Mouse (Mus musculus) 3134 (cell line): ENCODE measurements around the gene Myl12a.

Experiments used
- DNase-seq: peaks from one replicate; pipeline ENCODE4 v3.0.0-alpha.2; 2011; ENCODE audit warnings: low spot score; ENCODE audit not compliant: insufficient read length; ENCODE audit errors: extremely low read depth

Myl12a gene

DNA sequence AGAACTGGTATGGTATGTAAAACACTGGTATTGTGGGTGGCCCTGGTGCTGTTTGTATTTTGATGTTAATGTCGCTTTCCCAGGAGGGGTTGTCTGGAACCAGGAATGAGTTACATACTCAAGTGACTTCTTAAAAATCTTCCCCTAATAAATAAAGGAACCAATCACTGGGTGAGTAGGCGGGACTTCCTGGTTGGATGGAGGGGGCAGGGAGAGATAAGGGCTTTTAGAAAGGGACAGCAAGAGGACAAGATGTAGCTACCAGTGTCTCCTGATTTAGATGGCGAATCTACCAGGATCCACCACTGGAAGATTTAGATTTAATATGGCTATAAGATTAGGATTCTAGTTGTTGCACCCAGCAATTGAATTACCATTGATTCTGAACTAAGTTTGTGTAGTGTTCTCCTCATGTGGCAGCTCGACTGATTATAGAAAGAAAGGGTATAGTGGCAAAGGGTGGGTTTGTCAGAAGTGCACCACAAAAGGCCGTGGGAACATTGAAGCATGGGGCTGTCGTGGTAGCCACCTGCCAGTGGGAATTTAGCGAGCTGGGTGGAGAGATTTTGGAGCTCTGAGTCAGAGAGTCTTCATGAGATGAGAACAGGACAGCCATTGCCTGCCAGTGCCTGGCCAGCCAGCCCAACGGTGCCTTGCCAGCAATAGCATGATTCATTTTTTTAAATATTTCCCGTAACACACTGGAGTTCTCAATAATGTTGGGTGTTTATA is 9.4 kb upstream of the Myl12a start:
- DNase-seq, result peak; percentile 49

- no peak for DNase-seq
Observed at GRCm38 (mm10) chr17:71010646-71011242, 8.1 kb upstream of the Myl12a start.

- DNase-seq, result no peak
Observed at GRCm38 (mm10) chr17:71009751-71010150, 7.1 kb upstream of the Myl12a start.

GRCm38 (mm10) chr17:71008676-71009075 is 6.0 kb upstream of the Myl12a start:
- no peak for DNase-seq

DNA sequence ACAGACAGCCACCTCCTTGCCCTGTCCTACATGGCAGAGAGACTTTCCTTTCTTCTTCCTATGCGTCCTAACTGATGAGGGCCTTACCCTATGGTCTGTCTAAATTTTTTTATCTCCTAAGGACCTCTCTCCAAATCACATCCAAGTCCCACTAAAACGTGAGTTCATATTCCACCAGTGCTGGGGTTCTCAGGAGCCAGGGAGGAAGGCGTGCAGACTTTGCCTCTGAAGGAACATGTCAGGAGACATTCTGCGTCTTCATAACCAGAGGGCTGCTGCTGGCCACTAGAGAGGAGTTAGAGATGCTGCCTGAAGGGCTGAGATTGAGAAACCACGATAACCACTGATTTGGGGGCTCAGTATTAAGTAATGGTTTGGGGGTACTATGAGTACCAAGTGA is 4.3 kb upstream of the Myl12a start:
- DNase-seq, result no peak

GRCm38 (mm10) chr17:71004186-71004960 is 1.7 kb upstream of the Myl12a start:
- DNase-seq, result no peak

DNA sequence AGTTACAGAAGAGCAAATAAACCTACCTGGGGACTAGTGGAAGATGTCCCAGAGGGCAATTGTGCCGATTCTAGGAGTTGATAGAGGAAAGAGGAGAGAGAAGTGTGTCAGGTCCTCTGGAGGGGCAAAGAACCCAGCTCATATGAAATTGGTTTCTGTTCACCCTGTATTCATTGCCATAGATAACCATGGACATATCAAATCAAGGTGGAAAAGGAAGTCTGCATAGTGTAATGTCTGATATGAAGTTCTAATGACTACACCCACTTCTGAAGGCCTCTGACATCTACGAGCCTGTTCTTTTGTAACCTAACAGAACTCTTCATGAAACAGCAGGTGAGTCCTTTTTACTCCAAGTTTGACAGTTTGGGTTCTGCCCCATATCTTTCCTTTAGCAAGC is 1.0 kb upstream of the Myl12a start:
- DNase-seq, result no peak

GRCm38 (mm10) chr17:71003112-71003511 is 434 bp upstream of the Myl12a start:
- no peak for DNase-seq

- DNase-seq, result peak; percentile 99
Observed at GRCm38 (mm10) chr17:71002081-71002743, 466 bp downstream of the Myl12a start, which contains the start of gene Myom1. Myom1 (plus strand) TSS chr17:71002633.

DNA sequence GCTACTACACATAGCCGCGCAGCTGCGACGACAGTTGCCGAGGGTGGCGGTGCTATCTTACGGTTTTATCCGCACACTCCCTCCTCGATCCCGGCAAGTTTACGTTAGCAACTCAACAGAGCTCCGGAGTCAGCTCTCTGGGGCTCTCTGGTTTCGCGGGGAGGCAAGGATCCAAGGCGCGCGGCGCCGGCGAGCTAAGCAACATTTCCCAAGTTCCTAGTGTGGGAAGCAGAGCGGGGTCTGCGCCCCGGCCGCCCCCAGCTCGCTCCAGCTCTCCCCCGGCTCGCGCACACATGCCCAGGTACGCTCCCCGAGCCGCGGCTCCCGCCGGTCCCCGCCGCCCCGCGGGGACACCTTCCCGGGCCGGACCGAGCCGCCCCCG is 988 bp downstream of the Myl12a start:
- DNase-seq, result no peak

DNA sequence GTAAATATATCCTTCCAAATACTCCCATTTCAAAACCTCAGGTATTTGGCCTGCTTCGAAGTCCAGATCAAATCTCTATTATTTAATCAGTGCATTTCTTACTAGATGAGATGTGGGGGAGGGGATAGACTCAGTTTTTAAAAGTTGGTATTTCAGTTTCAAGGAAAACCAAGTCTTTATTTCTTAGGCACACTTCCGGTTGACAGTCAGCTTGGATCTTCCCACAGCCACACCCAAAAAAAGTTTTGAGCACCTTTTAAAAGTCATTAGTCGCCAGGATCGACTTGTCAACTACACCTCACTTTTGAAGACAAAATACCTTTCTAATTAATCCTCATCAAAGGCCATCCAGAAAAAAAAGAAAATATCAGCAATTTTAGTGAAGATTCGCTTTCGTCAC is 1.6 kb downstream of the Myl12a start:
- DNase-seq, result no peak

DNA sequence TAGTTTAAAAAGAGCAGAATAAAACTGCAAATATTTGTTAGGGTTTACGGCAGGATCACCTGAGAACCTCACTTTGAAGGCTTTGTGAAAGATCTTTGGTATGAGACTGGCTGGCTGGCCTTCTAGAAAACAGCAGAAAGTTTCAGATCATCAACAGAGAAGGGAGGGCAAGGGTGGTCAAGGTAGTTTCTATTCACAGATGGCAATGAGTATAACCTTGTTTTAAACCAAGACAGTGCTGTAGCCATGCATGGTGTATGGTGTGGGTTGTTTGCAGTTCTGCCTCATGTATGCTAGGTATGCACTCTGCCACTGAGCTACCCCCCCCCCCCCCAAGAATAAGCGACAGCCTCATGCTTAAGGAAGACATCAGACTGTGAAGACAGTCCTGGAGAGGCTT is 2.4 kb downstream of the Myl12a start:
- DNase-seq, result no peak

- DNase-seq, result peak; percentile 68
Observed at GRCm38 (mm10) chr17:70999187-70999586, 3.5 kb downstream of the Myl12a start.

- DNase-seq, result no peak
Observed at GRCm38 (mm10) chr17:70998400-70998975, 4.2 kb downstream of the Myl12a start.

GRCm38 (mm10) chr17:70997836-70998235 is 4.8 kb downstream of the Myl12a start:
- no peak for DNase-seq

DNA sequence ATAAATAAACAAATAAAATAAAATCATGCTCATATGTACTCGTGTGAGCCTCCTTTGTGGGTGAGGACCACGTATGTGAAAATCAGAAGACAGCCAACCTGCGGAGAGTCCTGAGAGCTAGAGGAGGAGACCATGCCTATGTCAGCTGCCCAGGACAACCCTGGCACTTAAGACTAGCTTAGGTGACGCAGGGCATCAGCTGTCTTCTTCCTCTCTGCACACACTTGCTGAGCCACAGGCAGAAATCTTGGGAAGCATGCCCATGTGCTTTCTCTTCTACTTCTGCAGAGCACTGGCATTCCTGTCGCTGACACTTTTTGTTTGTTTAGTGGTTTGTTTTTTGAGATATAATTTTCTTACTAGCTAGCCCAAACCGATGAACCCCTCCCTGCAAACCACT is 7.1 kb downstream of the Myl12a start:
- no peak for DNase-seq

DNA sequence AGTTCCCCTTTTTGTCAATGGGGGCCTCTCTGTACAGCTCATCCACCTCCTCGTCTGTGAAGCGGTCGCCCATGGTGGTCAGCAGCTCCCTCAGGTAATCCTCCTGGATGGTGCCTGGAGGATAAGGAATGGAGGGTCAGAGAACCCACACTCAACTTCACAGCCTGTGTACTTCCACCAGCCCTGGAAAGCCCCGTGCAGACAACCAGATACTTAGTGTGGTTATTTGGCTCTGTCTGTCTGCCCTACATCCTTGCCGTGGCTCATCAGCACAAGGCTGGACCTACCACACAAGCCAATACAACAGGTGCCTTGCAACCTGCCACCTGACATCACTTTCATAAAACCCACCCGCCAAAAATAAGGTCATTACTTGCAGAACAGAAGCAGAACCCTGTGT is 8.0 kb downstream of the Myl12a start:
- no peak for DNase-seq

GRCm38 (mm10) chr17:70993385-70993807 is 9.3 kb downstream of the Myl12a start:
- DNase-seq, result no peak

DNA sequence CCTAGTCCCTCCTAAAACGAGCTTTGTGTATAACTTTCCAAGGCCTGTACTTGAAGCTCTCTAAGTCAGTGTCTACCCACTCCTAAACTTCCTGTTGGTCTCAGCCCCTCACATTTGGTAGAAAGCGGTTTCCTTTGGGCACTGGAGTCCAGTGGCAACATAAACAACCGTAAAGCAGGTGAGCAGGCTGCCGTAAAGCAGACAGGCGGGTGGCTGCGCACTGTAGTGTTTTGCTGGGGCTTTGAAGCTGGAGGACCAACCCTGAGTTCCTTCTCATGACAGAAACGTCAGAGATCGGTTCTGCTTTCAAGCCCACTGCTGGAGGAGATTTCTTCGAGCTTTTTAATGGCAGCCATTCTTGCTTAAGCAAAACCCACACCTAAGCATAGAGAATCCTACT is 10.0 kb downstream of the Myl12a start:
- peak; percentile 53 for DNase-seq

- DNase-seq, result no peak
Observed at GRCm38 (mm10) chr17:70991706-70992625, 10.7 kb downstream of the Myl12a start.
